In genomic region chr5:28734768-28735167, GRCm38 (mm10) we compare ENCODE assay signal across 10 mouse cellular contexts.
DNase-seq lines count a peak whose midpoint lies in the region.
"Had no signal": no experiment of that assay in that cellular context is flagged by ENCODE, and none has a peak within 500 bp of the region (broad histone marks: within the 10 kb centered on the region; RNA-seq: fewer than 3 reads in every experiment).

No protein-coding gene starts in this region.

- DNase-seq in adrenal gland, postnatal 25 days = peak; percentile 15
- no peak for DNase-seq in adrenal gland, postnatal 4 days (ENCODE audit: low spot score in 2 of 2)
- DNase-seq in layer of hippocampus, adult 11-12 months (ENCODE audit: low spot score) = peak; percentile 39
- no peak for DNase-seq in layer of hippocampus, adult 9-10 months (ENCODE audit: low spot score)
- DNase-seq in cerebellum, postnatal 36 days = peak; percentile 82 to 84
- DNase-seq in left cerebral cortex, postnatal 4 days = peak; percentile 91
- DNase-seq in kidney, postnatal 10 days = no peak
- no peak for DNase-seq in neural tube, embryonic 10.5 days (ENCODE audit: extremely low spot score, low spot score)
- DNase-seq: kidney, postnatal 4 days; lung, embryonic 14.5 days had no signal

- intact Hi-C loops in left cerebral cortex, postnatal 4 days (cut with DNase I) = no loop called here

Comparison
In these comparisons a context has a peak if more than half of its experiments do, and no peak if none do; other contexts are left out.
1. DNase-seq: peak in adrenal gland, postnatal 25 days (single experiment), layer of hippocampus, adult 11-12 months (single experiment), cerebellum, postnatal 36 days (2 of 2) and left cerebral cortex, postnatal 4 days (single experiment); none in adrenal gland, postnatal 4 days (0 of 2), layer of hippocampus, adult 9-10 months (single experiment), kidney, postnatal 10 days (single experiment) and neural tube, embryonic 10.5 days (single experiment).